Mouse (Mus musculus) G1E (cell line): ENCODE data around the gene Gpatch3. TPM values are rescaled to one million over a fixed set of nuclear protein-coding genes. Genes with fewer than 3 reads are reported as not detected.
A peak's percentile ranks its signal among the peaks of the same experiment; 100 is the strongest.

Source experiments
- ATAC-seq: 2 replicates; pipeline ENCODE4 v1.8.0; 2016; ENCODE audit warnings: mild to moderate bottlenecking; ENCODE audit not compliant: insufficient number of reproducible peaks, poor library complexity, low FRiP score, severe bottlenecking; ENCODE audit errors: extremely low read depth
- DNase-seq: peaks from one replicate; pipeline ENCODE4 v3.0.0; 2012; ENCODE audit warnings: low spot score
- H3K27me3 ChIP-seq: 2 replicates; pipeline ENCODE4 v1.6.1; 2012; ENCODE audit warnings: mild to moderate bottlenecking, low read length, inconsistent platforms; ENCODE audit not compliant: insufficient read depth
- H3K36me3 ChIP-seq: replicated peaks from 2 replicates; pipeline ENCODE3; 2012; ENCODE audit warnings: mild to moderate bottlenecking, inconsistent platforms
- H3K4me1 ChIP-seq: 2 replicates; pipeline ENCODE4 v1.6.1; 2012; ENCODE audit warnings: low read depth, low read length, inconsistent platforms, mixed read lengths; ENCODE audit not compliant: insufficient read depth
- H3K4me3 ChIP-seq: 2 replicates; pipeline ENCODE4 v1.5.1; 2012; ENCODE audit warnings: low read depth, mild to moderate bottlenecking, inconsistent platforms, low read length, moderate library complexity, mixed read lengths
- H3K9me3 ChIP-seq: replicated peaks from 2 replicates; pipeline ENCODE4 v1.6.1; 2012; ENCODE audit warnings: inconsistent platforms
- CTCF ChIP-seq: IDR thresholded peaks from 2 replicates; pipeline ENCODE4 v1.5.1; 2012; ENCODE audit warnings: low read depth, low read length, inconsistent platforms, mixed read lengths
- GATA1 ChIP-seq: IDR thresholded peaks from 2 replicates; pipeline ENCODE4 v1.6.1; 2012; ENCODE audit warnings: borderline replicate concordance, low read length, inconsistent platforms, mixed read lengths
- GATA2 ChIP-seq: IDR thresholded peaks from 2 replicates; pipeline ENCODE4 v1.6.1; 2012; ENCODE audit warnings: low read depth, low read length, inconsistent platforms, borderline replicate concordance
- POLR2AphosphoS5 ChIP-seq: IDR thresholded peaks from 2 replicates; pipeline ENCODE4 v1.6.1; 2012; ENCODE audit warnings: low read depth, low read length, inconsistent platforms; ENCODE audit not compliant: insufficient replicate concordance
- TAL1 ChIP-seq: conservative IDR thresholded peaks from 2 replicates; pipeline ENCODE4 v1.6.1; 2012; ENCODE audit warnings: low read depth, low read length, inconsistent platforms, mixed read lengths
- polyA plus RNA-seq: library from polyadenylated mRNA; stranded (reverse); fragments of >175 nt; gene quantifications from 2 replicates; pipeline ENCODE4 v1.2.3, GENCODE M21; 2012
- total RNA-seq, 2 experiments: library from RNA; stranded (forward) in 1 of 2; stranded (reverse) in 1 of 2; fragments of 200-1000 nt in 1 of 2; fragments of >200 nt in 1 of 2; fragmentation: Nextera tagmentation in 1 of 2; gene quantifications; 2 replicates each; pipeline ENCODE4 v1.2.3; 2014 to 2017

Gene Gpatch3
- total and polyA plus RNA-seq, 3 experiments: 1.9 to 18.7 (median 11.2) TPM

- Histone ChIP-seq H3K27me3 (peaks cover 21% of the 10 kb centered on the region), H3K4me3 (no peak overlapping the region), H3K36me3 (peaks cover 9% of the 10 kb centered on the region), H3K9me3 (no peaks in the 10 kb centered on the region), H3K4me1 (peaks cover 19% of the 10 kb centered on the region)
- no peak for TF ChIP-seq GATA2
- TF ChIP-seq TAL1: no peak
- TF ChIP-seq CTCF: no peak
- TF ChIP-seq GATA1: no peak
- TF ChIP-seq POLR2AphosphoS5: no peak
- DNase-seq (no peak), ATAC-seq (no peak)
Measured at GRCm38 (mm10) chr4:133598616-133599015, 24.1 kb downstream of the Gpatch3 start.

- no peak for ATAC-seq
- H3K9me3 ChIP-seq: no peaks in the 10 kb centered on the region
- peaks cover 9% of the 10 kb centered on the region for H3K36me3 ChIP-seq
- peaks cover 21% of the 10 kb centered on the region for H3K27me3 ChIP-seq
- peaks cover 19% of the 10 kb centered on the region for H3K4me1 ChIP-seq
- DNase-seq: no peak
- TF ChIP-seq GATA2: no peak
- no peak for TF ChIP-seq TAL1
- TF ChIP-seq CTCF: no peak
- TF ChIP-seq GATA1: no peak
- TF ChIP-seq POLR2AphosphoS5: no peak
- peak overlapping the region; percentile 67 for H3K4me3 ChIP-seq
Measured at GRCm38 (mm10) chr4:133599116-133599515, 24.6 kb downstream of the Gpatch3 start.

GRCm38 (mm10) chr4:133599571-133600073 lies 25.1 kb downstream of the Gpatch3 start:
- peak; percentile 51 for DNase-seq
- Histone ChIP-seq H3K9me3 (no peaks in the 10 kb centered on the region), H3K4me3 (peak overlapping the region; percentile 67), H3K36me3 (peaks cover 12% of the 10 kb centered on the region), H3K4me1 (peaks cover 19% of the 10 kb centered on the region), H3K27me3 (peaks cover 23% of the 10 kb centered on the region)
- TF ChIP-seq GATA1 (no peak), CTCF (no peak), TAL1 (no peak), GATA2 (no peak), POLR2AphosphoS5 (no peak)
- ATAC-seq: peak; percentile 57; the same call in 1 of the 2 replicates

- Histone ChIP-seq H3K4me3 (peak overlapping the region; percentile 8; the same call in 1 of the 2 replicates), H3K36me3 (peaks cover 12% of the 10 kb centered on the region), H3K9me3 (no peaks in the 10 kb centered on the region), H3K4me1 (peaks cover 19% of the 10 kb centered on the region), H3K27me3 (peaks cover 23% of the 10 kb centered on the region)
- TF ChIP-seq GATA1 (no peak), CTCF (no peak), TAL1 (no peak), POLR2AphosphoS5 (no peak), GATA2 (no peak)
- ATAC-seq: no peak
- DNase-seq: no peak
Measured at GRCm38 (mm10) chr4:133600306-133600705, 25.8 kb downstream of the Gpatch3 start.

- Histone ChIP-seq H3K36me3 (peaks cover 24% of the 10 kb centered on the region), H3K4me3 (no peak within 1 kb of the TSS), H3K9me3 (no peaks in the 10 kb centered on the region), H3K4me1 (peaks cover 19% of the 10 kb centered on the region), H3K27me3 (peaks cover 31% of the 10 kb centered on the region)
- no peak for TF ChIP-seq CTCF
- TF ChIP-seq GATA1: no peak
- no peak for TF ChIP-seq GATA2
- DNase-seq (no peak), ATAC-seq (no peak)
Measured at GRCm38 (mm10) chr4:133601721-133602218, 27.2 kb downstream of the Gpatch3 start, which contains the start of gene Sfn. Gene Sfn (minus strand): TSS chr4:133602168.

GRCm38 (mm10) chr4:133603056-133603455 lies 28.5 kb downstream of the Gpatch3 start:
- ATAC-seq: no peak
- Histone ChIP-seq H3K4me3 (no peak overlapping the region), H3K36me3 (peaks cover 32% of the 10 kb centered on the region), H3K27me3 (peaks cover 34% of the 10 kb centered on the region), H3K9me3 (no peaks in the 10 kb centered on the region), H3K4me1 (peaks cover 24% of the 10 kb centered on the region)
- DNase-seq: no peak
- no peak for TF ChIP-seq POLR2AphosphoS5
- TF ChIP-seq GATA1: no peak
- no peak for TF ChIP-seq TAL1
- TF ChIP-seq GATA2: no peak
- TF ChIP-seq CTCF: no peak
